Mouse (Mus musculus) kidney, postnatal 25 days (tissue): ENCODE measurements around the gene Plekha8.
A peak's percentile ranks its signal among the peaks of the same experiment; 100 is the strongest.

Experiments used
- DNase-seq, 2 experiments: peaks; one replicate each; pipeline ENCODE4 v3.0.0; 2021; ENCODE audit warnings: mixed read lengths in 2 of 2

Plekha8 gene

DNA sequence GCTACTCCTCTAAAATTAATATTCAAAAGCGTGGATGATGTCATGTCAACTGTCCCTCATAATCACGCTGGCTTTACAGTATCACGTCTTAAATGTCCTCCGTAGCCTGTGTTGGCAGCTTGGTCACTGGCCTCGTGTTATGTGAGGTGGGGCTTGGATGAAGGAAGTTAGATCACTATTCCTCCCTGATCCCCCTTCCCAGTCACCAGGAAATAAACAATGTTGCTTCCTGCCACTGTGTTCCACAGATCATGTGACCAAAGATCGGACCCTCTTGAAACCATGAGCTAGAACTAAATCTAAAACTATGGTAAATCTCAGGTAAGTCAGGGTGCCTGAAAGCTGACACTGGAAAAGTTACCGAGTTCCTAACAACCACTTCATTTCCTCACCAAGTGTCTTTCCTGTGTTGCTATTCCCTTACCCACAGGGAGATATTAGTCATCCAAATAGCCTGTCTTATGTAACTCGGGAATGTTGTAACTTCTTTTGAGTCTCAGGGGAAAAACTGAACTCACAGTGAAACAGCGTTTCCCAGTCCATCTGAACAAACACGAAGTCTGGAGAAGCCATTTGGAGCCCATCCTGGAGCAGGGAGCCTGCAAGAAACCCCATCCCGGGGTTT lies 60.7 kb downstream of the Plekha8 start:
- DNase-seq: no peak

DNA sequence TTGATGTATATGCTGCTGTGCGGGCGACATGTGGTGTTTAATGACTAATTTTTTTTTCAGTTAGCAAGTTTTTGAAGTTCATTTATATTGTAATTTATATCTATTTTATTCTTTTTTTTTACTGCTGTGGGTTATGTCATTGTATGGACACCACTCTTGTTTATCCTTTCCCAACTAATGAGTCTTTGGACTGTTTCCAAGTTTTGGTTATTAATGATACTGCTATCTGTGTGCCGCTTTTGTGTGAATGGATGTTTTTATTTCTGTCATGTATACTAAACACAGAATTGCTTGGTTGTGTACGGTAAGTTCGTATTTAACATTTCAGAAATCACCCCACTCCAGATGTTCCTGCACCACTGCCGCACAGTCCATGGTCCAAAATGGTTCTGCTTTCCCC lies 63.0 kb downstream of the Plekha8 start:
- DNase-seq: no peak

- no peak for DNase-seq
These were observed 75.0 kb downstream of the Plekha8 start for GRCm38 (mm10) chr6:54669868-54670267.

DNA sequence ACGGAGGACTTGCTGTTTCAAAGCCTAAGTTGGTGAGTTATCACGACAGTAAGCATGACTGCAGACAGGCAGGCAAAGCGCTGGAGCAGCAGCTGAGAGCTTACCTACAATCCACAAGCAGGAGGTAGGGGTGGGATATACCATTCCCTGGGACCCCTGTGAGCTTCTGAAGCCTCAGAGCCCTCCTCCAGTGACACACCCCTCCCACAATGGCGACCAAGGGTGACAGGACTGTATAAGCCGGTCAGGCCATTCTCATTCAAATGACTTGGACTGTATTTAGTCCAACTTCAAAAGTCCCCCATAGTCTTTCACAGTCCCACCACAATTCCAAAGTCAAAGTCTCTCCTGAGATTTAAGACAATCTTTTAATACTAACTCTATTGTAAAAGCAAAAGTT lies 78.0 kb downstream of the Plekha8 start:
- DNase-seq: no peak

DNA sequence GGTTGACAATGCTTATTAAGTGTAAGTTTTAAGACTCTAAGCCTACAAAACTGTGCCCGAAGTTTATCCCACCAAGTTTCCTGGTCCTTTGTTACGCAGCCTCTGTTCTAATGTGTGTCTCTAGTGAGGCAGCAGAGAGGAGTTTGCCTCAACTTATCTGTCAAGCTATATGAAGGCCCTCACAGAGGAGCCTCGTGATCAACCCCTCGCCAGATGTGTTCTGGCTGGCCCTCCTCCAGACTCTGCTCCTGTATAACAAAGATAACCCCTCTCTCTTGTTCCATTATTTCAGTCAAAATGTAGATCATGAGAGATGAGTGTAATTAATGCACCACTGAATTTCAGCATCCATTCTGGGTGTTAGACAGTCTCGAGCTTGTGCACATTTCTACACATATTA lies 84.8 kb downstream of the Plekha8 start:
- DNase-seq: no peak

- peak; percentile 99 to 100 for DNase-seq
These were observed 86.2 kb downstream of the Plekha8 start, which contains the start of gene Mturn for GRCm38 (mm10) chr6:54680891-54681745. Gene Mturn (plus strand): TSS chr6:54681624.

DNA sequence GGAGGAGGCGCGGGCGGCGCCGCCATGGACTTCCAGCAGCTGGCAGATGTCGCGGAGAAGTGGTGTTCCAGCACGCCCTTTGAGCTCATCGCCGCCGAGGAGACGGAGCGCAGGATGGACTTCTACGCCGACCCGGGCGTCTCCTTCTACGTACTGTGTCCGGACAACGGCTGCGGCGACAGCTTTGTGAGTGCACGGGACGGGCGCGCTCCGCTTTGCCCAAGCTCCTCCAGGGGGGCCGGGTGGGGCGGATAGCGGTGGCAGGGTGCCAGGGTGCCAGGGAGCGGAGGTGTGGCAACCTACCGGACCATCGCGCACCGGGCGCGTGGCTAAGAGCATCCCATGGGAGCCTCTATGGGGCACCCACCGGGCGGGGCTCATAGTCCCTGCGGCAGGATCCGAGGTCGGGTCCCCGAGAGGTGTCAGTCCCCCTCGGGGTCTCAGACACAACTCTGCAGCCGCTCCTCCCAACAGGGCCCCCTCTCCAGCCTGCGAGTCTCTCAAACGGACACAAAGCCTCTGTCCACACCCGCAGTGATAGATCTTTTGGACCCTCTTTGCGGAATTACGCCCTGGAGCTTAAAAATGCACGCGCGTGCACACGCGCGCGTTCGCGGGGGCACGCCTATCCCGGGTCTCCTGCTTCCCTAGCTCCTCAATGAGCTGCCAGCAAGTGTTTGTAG lies 87.0 kb downstream of the Plekha8 start:
- no peak for DNase-seq

- DNase-seq: no peak
These were observed 89.2 kb downstream of the Plekha8 start for GRCm38 (mm10) chr6:54684085-54684484.

DNA sequence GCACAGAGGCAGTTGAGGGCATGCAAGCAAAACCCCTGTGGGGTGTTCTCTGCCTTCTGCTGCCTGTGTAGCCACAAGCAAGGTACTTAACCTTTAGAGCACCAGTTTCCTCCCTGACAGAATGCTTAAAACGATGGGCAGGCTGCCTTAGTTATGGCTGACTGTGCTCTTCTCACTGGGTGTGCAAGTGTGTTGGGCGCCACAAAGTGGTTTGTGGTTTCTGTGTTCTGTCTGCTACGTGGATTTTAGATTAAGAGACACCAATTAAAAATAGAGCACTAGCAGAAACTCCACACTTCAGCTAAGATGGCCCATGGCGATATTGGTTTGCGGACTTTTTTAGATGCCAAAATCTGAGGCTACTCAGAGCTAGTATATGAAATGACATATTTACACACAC lies 90.2 kb downstream of the Plekha8 start:
- no peak for DNase-seq

DNA sequence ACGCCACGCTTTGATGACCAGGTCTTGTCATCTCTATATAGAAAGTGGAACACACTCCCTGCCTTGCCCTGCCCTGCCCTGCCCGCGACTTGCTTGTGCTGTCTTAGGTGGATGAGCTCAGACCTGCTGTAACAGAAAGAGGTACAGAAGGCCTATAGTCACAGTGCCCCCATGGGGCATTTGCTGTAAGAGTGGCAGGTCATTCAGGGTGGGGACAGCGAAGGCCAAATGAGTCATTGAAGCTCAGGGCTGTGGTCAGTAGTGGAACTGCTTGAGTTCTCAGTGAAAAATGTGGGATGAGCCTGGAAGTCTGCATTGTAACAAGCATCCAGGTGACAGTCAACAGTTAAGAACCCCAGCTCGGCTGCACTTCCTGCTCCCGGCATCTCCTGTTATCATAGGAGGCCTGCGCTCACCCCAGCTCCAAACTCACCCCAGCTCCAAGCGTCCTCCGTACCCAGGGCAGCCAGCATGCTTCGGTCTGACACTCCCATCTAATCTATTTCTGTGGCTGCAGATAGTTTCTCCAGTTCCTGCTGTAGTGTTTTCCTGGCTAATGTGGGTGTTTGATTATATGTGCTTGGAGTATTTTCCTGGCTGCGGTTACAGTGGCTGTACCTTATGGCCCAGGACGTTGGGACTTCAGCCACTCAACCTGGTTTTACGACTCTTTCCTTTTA lies 90.9 kb downstream of the Plekha8 start:
- no peak for DNase-seq

DNA sequence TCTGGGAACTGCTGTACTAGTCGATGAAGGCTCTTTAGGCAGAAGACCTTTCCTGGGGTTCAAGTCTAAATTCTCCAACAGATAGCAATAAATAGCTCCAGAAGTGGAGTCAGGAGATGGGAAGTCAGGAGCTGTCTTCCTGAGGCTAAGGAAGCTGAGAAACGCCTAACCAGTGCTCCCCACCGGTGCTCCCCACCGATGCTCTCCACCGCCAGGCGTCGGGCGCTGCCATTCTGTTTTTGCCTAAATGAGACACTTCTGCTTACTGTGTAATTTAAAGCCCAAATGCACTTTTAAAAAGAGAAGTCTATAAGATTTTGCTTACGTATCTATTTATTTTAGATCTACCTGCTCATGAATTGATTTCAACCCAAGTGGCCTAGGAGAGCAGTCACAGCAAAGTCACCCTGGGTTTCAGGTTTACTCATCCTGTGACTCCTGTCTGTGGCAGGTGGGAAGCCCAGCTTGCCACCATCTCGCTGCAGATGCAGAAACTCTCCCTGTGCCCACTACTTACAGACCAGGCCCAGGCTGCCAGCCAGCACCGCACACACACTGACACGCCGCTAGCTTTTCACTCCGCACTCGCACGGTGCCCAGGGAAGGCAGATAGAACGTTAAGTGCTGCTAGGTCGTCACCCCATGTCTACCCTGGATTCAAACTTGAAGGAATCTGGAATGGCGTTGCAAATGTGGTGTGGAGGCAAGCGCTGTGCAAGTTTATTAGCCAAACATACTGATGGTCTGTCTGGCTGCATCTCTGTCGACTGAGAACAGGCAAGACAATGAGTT lies 92.2 kb downstream of the Plekha8 start:
- no peak for DNase-seq

DNA sequence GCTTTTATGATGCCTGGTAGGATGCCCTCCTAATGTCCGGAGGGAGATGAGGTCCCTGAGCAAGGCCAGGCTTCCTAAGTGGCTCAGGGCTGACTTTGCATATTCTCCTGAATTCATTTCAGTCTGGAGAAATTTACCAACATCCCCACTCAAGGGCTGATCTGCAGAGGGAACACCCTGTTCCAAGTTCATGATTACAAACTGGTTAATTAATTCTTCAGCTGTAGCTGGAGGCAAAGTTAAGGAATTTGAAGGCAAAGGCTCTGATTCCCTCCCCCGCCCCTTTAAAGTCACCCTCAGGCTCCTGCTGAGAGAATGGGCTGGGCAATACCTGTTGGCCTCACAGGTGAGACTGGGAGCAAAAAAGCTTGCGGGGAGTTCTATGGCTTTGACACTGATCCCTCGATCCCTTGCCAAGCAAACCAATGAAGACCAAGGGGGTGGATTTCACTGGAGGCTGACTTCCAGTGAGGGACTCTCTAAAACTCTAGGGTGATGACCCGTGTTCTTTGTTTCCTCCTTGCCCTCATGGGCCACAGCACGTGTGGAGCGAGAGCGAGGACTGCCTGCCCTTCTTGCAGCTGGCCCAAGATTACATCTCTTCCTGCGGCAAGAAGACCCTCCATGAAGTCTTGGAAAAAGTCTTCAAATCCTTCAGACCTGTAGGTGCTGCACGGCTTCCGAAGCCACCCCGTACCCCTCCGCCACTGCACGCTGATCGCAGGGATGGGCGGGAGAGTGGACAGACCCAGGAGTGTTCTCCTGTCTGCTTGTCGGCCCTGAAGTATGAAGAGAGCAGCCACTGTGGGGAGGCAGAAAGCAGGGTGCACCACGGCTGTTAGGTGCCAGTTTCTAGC lies 93.8 kb downstream of the Plekha8 start:
- peak; percentile 28 to 76 for DNase-seq

GRCm38 (mm10) chr6:54689686-54690085 lies 94.8 kb downstream of the Plekha8 start:
- peak in 1 of 2 experiments; percentile 54 for DNase-seq

DNA sequence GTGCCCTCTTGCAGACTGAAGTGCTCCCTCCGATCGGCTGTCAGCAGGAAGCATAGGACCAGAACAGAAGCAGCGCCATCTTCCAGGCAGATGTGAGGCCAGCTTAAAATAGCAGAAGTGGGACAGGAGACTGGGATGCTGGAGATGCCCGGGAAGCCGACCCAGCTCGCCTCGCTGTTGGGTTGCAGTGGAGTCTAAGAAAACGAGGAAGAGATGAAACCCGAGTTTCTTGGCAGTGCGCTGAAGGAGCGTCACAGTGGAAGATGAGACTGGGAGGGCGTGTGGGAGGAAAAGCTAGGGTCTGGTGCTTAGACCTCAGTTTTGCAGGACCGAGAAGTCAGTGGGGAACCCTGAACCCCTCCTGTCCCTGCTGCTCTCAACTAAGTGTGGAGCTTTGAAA lies 95.9 kb downstream of the Plekha8 start:
- DNase-seq: no peak

GRCm38 (mm10) chr6:54691368-54692116 lies 96.6 kb downstream of the Plekha8 start:
- DNase-seq: peak; percentile 25 to 59

DNA sequence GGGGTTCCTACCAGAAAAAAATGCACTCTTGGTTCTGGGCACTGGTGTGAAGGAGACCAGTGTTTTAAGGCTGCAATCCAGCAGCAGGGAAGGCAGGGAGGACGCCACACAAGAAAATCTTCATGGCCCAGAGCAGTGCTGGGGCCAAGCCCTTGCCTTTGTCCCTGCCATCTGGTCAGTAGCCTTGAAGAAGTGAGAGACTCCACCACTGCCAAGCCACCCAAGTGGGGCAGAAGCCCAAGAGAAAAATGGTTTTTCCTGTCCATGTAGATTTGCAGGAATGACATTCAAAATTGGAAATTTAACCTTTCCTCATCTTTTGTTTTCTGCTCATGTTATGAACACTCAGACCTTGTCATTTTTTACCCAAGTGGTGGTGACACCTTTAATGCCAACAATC lies 97.3 kb downstream of the Plekha8 start:
- DNase-seq: no peak

DNA sequence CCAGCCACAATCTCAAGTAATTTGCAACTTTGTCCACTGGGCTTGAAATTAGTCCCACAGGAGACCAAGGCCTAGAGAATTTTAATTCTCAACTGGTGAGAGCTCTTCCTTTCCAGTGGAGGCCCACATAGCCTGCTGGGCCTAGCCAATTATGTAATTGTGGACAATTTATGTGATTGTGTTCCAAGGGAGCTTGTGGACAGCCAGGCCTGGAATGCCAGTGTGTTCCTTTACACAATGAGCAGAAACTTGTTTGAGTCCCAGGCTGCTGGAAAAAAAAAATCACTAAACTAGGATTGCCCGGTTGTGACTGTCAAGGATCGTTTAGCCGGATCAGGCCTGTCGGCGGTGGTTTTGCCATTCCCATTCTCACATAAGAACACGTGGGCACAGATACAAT lies 98.4 kb downstream of the Plekha8 start:
- DNase-seq: no peak
